Mouse (Mus musculus): ENCODE measurements around the gene Gsg1l. TPM values are rescaled to one million over a fixed set of nuclear protein-coding genes. Genes with fewer than 3 reads are reported as not detected.
A peak's percentile ranks its signal among the peaks of the same experiment; 100 is the strongest.

The Gsg1l gene
- polyA plus RNA-seq, 1 experiment: 0.58 TPM

- Histone ChIP-seq H3K4me1 (peaks cover 50% of the 10 kb centered on the region), H3K27me3 (replicated peaks) (peaks cover 84% of the 10 kb centered on the region), H3K36me3 (replicated peaks; ENCODE audit: low read length) (no peaks in the 10 kb centered on the region), H3K4me3 (replicated peaks) (no peak overlapping the region), H3K9me3 (no peaks in the 10 kb centered on the region)
- TF ChIP-seq GATA1 (IDR thresholded peaks at IDR 0.05; ENCODE audit: borderline replicate concordance, low read length): no peak
- TF ChIP-seq FLI1 (IDR thresholded peaks at IDR 0.05; ENCODE audit: low read length): no peak
These were observed 1.8 kb upstream of the Gsg1l start for GRCm38 (mm10) chr7:126083980-126084348.

- Histone ChIP-seq H3K4me3 (replicated peaks) (peak overlapping the region; percentile 59), H3K36me3 (replicated peaks; ENCODE audit: low read length) (no peaks in the 10 kb centered on the region), H3K9me3 (no peaks in the 10 kb centered on the region), H3K4me1 (peaks cover 50% of the 10 kb centered on the region), H3K27me3 (replicated peaks) (peaks cover 89% of the 10 kb centered on the region)
- TF ChIP-seq GATA1 (IDR thresholded peaks at IDR 0.05; ENCODE audit: borderline replicate concordance, low read length) (no peak), FLI1 (IDR thresholded peaks at IDR 0.05; ENCODE audit: low read length) (no peak)
These were observed 1.2 kb upstream of the Gsg1l start for GRCm38 (mm10) chr7:126083341-126083979.

- no peaks in the 10 kb centered on the region for H3K9me3 ChIP-seq
- TF ChIP-seq FLI1 (IDR thresholded peaks at IDR 0.05; ENCODE audit: low read length): no peak
- TF ChIP-seq GATA1 (IDR thresholded peaks at IDR 0.05; ENCODE audit: borderline replicate concordance, low read length): no peak
- H3K36me3 ChIP-seq (replicated peaks; ENCODE audit: low read length): no peaks in the 10 kb centered on the region
- H3K4me1 ChIP-seq: peaks cover 39% of the 10 kb centered on the region
- H3K27me3 ChIP-seq (replicated peaks): peaks cover 95% of the 10 kb centered on the region
- peak overlapping the region; percentile 77 for H3K4me3 ChIP-seq (replicated peaks)
These were observed 405 bp downstream of the Gsg1l start for GRCm38 (mm10) chr7:126081727-126082285.

GRCm38 (mm10) chr7:126080949-126081654 lies 1.1 kb downstream of the Gsg1l start:
- H3K27me3 ChIP-seq (replicated peaks): peaks cover 96% of the 10 kb centered on the region
- no peak for TF ChIP-seq FLI1 (IDR thresholded peaks at IDR 0.05; ENCODE audit: low read length)
- no peak for TF ChIP-seq GATA1 (IDR thresholded peaks at IDR 0.05; ENCODE audit: borderline replicate concordance, low read length)
- peak overlapping the region; percentile 77 for H3K4me3 ChIP-seq (replicated peaks)
- H3K4me1 ChIP-seq: peaks cover 32% of the 10 kb centered on the region
- no peaks in the 10 kb centered on the region for H3K9me3 ChIP-seq
- no peaks in the 10 kb centered on the region for H3K36me3 ChIP-seq (replicated peaks; ENCODE audit: low read length)

- peaks cover 84% of the 10 kb centered on the region for H3K27me3 ChIP-seq (replicated peaks)
- H3K4me1 ChIP-seq: peaks cover 13% of the 10 kb centered on the region
- no peaks in the 10 kb centered on the region for H3K9me3 ChIP-seq
- no peaks in the 10 kb centered on the region for H3K36me3 ChIP-seq (replicated peaks; ENCODE audit: low read length)
- no peak overlapping the region for H3K4me3 ChIP-seq (replicated peaks)
- TF ChIP-seq GATA1 (IDR thresholded peaks at IDR 0.05; ENCODE audit: borderline replicate concordance, low read length): no peak
- no peak for TF ChIP-seq FLI1 (IDR thresholded peaks at IDR 0.05; ENCODE audit: low read length)
These were observed 5.3 kb downstream of the Gsg1l start for GRCm38 (mm10) chr7:126076935-126077334.

- Histone ChIP-seq H3K9me3 (peaks cover 3% of the 10 kb centered on the region), H3K4me3 (replicated peaks) (peak overlapping the region; percentile 2), H3K4me1 (peaks cover 10% of the 10 kb centered on the region), H3K36me3 (replicated peaks; ENCODE audit: low read length) (no peaks in the 10 kb centered on the region), H3K27me3 (replicated peaks) (peaks cover 72% of the 10 kb centered on the region)
- TF ChIP-seq FLI1 (IDR thresholded peaks at IDR 0.05; ENCODE audit: low read length): no peak
- TF ChIP-seq GATA1 (IDR thresholded peaks at IDR 0.05; ENCODE audit: borderline replicate concordance, low read length): no peak
These were observed 7.2 kb downstream of the Gsg1l start for GRCm38 (mm10) chr7:126075058-126075457.

- TF ChIP-seq FLI1 (IDR thresholded peaks at IDR 0.05; ENCODE audit: low read length): no peak
- TF ChIP-seq GATA1 (IDR thresholded peaks at IDR 0.05; ENCODE audit: borderline replicate concordance, low read length): no peak
- Histone ChIP-seq H3K27me3 (replicated peaks) (peaks cover 61% of the 10 kb centered on the region), H3K36me3 (replicated peaks; ENCODE audit: low read length) (no peaks in the 10 kb centered on the region)
These were observed 11.9 kb downstream of the Gsg1l start for GRCm38 (mm10) chr7:126070321-126070720.

GRCm38 (mm10) chr7:126066777-126067176 lies 15.4 kb downstream of the Gsg1l start:
- Histone ChIP-seq H3K27me3 (replicated peaks) (peaks cover 67% of the 10 kb centered on the region), H3K36me3 (replicated peaks; ENCODE audit: low read length) (no peaks in the 10 kb centered on the region), H3K4me1 (peaks cover 3% of the 10 kb centered on the region; the same call in 1 of the 2 replicates), H3K4me3 (replicated peaks) (no peak overlapping the region), H3K9me3 (peaks cover 17% of the 10 kb centered on the region)
- TF ChIP-seq FLI1 (IDR thresholded peaks at IDR 0.05; ENCODE audit: low read length) (no peak), GATA1 (IDR thresholded peaks at IDR 0.05; ENCODE audit: borderline replicate concordance, low read length) (no peak)

More at GRCm38 (mm10) chr7:126070321-126070720, 11.9 kb downstream of the Gsg1l start:
- Histone ChIP-seq H3K4me1 (peaks cover 7% of the 10 kb centered on the region), H3K9me3 (peaks cover 9% of the 10 kb centered on the region), H3K4me3 (replicated peaks) (no peak overlapping the region)

- TF ChIP-seq GATA1 (IDR thresholded peaks at IDR 0.05; ENCODE audit: borderline replicate concordance, low read length): no peak
- TF ChIP-seq FLI1 (IDR thresholded peaks at IDR 0.05; ENCODE audit: low read length): no peak
- Histone ChIP-seq H3K9me3 (peaks cover 17% of the 10 kb centered on the region), H3K36me3 (replicated peaks; ENCODE audit: low read length) (no peaks in the 10 kb centered on the region), H3K4me3 (replicated peaks) (no peak overlapping the region), H3K4me1 (no peaks in the 10 kb centered on the region), H3K27me3 (replicated peaks) (peaks cover 74% of the 10 kb centered on the region)
These were observed 16.9 kb downstream of the Gsg1l start for GRCm38 (mm10) chr7:126065243-126065876.
